Mouse (Mus musculus) lung, postnatal 0 days (tissue): Measurements from ENCODE around the gene Ap4m1.

ENCODE experiments used
- CTCF ChIP-seq: IDR thresholded peaks from 2 replicates; pipeline ENCODE4 v1.5.1; 2016; ENCODE audit warnings: antibody characterized with exemption, mild to moderate bottlenecking
- EP300 ChIP-seq: IDR thresholded peaks from 2 replicates; pipeline ENCODE4 v1.6.1; 2016; ENCODE audit warnings: antibody characterized with exemption, mild to moderate bottlenecking, control low read depth

DNA sequence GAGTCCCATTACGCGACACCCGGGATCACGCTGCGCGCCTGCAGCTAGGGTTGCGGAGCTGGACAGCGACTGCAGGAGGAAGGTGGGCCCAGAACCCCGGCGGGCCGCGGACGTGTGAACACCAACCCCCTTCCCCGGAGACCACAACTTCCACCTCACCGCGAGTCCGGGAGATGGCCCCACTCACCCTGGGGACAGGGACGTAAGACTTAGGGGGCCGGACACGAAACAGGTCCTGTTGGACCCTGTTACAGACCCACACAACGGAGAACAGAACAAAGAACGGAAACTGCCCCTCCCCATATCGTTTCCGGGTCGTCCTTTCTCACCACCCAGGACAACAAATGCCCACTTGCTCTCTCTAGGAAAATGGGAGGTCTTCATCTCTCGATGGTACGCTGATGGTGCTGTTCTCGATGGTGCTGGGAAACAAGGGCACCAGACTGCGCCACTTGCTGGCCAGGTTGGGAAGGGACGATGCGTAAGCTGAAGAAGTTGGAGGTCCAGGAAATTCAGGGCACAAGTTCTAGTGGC, 16.3 kb upstream of the Ap4m1 start, which contains the start of gene Zfp113:
- TF ChIP-seq CTCF (peak; percentile 95), EP300 (peak; percentile 80)
